Mouse (Mus musculus) right cerebral cortex, postnatal 10 days (tissue): ENCODE measurements around the gene Galm.
A peak's percentile ranks its signal among the peaks of the same experiment; 100 is the strongest.
"Not testable (repeated sequence)": the region's sequence is repeated elsewhere in the genome, so short reads cannot be mapped to it uniquely, and the experiment has no call there.

ENCODE experiments used
- DNase-seq, 2 experiments: peaks; one replicate each; pipeline ENCODE4 v3.0.0; 2021; ENCODE audit warnings: low spot score in 2 of 2

Gene Galm

DNA sequence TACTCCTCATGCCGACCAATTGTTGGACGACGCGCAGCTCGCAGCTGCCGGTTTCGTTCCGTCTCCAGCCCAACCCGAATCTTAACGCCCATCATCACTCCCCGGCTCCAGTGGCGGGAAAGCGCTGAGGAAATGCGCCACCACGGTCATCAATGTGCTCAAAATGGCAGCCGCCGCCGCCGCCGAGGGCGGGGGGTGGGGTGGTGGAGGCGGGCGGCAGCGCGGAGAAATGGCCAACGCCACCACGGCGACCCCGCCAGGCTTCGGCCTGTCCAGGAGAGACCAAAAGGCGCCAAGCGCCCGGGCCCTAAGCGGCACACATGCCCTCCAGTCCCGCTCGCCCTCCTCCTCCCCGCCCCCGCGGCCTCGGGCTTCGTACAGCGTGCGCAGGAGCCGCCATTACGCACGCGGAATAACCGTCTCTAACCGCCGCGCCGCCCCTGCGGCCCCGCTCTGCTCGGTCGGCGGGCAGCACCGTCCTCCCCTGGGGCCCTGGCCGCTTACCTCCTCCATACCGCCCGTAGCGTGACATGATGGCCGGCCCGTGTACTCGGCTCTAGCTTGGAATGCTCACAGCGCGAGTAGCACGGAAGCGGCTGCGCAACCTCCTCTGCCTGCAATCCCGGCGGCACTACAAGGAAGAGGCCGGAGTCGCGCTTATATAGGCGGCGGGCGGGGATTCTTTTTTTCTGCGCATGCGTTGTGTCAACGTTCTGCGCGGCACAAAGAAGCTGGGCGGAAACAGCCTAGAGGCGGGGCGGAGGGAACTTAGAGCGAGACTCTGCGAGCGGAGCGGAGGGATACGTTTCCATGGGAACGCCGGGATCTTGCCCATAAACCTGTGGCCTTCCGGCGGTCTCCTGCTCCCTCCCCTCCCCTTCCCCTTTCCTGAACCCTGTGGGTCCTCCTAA is 79.7 kb downstream of the Galm start, which contains the start of the genes Srsf7 and Ttc39d:
Gene Srsf7 (minus strand): TSS at position 637 of the 911 bp plus-strand sequence.
Gene Ttc39d (plus strand): TSS at position 790 of the 911 bp plus-strand sequence.
- peak; percentile 99 for DNase-seq

- not testable (repeated sequence) for DNase-seq
Measured at GRCm38 (mm10) chr17:80213998-80214397, 86.7 kb downstream of the Galm start.

- no peak for DNase-seq
Measured at GRCm38 (mm10) chr17:80220131-80220530, 92.9 kb downstream of the Galm start.

DNA sequence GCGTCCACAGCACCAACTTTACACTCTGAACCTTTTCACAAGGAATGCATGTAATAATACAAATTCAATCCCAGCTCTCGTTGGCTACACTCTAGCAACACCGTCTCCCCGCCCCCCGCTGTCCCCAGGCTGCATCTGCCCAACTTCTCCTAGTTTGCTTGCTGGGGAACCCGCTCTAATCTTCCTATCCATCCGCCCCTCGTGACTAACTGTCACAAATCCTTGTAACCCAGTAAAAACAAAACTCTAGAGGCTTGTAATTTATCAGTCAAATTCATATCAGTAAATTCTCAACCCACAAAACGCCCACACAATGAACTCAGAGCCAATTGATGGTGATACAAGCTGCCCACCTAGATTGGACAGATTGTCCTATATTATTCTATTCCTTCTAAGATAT is 93.9 kb downstream of the Galm start:
- no peak for DNase-seq

DNA sequence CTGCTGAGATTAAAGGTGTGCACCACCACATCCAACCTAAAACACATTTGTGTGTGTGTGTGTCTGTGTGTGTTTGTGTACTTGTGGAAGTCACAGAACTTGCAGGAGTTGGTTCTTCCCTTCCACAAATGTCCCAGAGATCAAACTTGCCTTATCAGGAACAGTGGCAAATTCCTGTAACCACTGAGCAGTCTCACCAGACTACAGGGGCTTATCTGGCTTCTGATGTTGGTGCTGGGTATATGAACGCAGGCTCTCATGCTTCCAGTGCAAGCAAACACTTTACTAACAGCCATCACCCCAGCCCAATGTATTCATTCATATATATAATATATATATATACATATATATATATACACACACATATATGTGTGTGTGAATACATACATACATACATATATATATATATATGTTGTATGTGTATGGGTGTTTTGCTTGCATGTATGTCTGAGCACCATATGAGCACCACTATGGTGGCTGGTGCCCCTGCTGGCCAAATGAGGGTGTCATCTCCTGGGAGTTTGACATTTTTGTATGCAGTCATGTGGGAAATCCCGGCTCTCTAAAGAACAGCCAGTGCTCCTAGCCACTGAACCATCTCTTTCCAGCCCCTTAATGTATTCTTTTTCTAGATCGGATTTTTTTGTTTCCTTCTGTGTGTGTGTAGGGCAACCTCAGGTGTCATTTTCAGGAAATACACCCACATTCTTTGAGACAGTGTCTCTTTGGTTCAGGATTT is 94.8 kb downstream of the Galm start:
- no peak for DNase-seq

GRCm38 (mm10) chr17:80223829-80224228 is 96.6 kb downstream of the Galm start:
- no peak for DNase-seq

DNA sequence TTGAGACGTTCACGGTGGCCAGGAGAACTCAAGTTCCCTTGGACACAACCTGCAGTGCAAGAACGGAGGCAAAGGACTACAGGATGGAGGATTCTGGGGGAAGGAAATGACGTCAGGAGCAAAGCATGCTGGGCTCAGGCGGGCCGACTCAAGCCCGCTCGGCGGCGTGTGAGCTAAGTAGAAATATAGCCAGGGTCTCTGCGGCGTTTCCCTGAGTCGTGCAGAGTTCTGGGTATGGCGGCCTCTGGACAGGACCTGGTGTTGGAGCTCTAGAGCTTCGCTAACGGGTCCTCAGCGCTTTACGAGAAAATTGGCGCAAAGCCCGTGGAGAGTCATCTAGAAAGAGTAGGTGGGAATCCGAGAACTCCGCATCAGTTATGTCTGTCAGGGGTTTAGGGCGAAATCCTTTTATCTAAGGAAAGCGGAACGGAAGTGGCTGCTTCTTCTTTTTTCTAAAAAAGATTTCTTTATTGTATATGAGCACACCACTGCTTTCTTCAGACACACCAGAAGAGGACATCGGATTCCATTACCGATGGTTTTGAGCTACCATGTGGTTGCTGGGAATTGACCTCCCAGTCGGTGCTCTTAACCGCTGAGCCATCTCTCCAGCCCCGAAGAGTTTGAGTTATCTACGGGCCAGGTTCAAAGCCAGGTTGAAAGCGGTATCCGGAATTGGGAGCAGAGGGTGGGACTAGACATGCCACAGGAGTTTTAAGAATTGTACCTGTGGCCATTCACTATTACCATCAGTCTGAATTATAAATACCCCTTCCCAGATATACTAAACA is 97.2 kb downstream of the Galm start, which contains the start of gene Gemin6:
Gene Gemin6 (plus strand): TSS at position 116 of the 791 bp plus-strand sequence.
- peak; percentile 90 to 93 for DNase-seq

- DNase-seq: not testable (repeated sequence)
Measured at GRCm38 (mm10) chr17:80225142-80225541, 97.9 kb downstream of the Galm start.

DNA sequence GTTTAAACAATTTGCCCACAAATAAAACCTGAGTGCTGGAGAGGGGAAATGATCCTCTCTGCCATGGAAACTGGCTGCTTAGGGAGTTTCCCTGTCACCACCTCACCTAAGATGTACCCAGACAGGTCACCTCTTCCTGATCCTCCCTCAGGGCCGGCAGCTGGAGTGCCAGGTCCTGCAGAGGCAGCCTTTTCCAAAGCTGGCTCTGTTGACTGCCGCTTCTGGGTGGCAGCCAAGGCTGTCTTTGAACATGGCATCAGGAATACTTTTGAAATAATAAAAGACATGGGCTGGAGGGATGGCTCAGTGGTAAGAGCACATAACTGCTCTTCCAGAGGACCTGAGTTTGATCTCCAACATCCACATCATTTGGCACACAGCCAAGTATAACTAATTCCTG is 102.1 kb downstream of the Galm start:
- no peak for DNase-seq

DNA sequence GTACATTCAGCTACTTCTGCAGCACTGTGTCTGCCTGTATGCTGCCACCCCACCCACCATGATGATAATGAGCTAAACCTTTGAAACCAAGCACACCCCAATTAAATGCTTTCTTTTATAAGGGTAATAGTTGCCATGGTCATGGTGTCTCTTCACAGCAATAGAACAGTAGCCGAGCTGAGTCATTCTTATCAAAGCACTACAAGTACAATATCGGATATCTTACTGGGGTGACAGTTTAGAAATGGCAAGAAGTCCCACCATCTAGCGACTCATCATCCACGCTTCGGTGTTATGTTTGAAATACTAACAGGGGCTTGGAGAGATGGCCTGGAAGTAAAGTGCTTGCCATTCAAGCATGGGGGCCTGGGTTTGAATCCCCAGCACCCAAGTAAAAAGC is 106.6 kb downstream of the Galm start:
- no peak for DNase-seq

DNA sequence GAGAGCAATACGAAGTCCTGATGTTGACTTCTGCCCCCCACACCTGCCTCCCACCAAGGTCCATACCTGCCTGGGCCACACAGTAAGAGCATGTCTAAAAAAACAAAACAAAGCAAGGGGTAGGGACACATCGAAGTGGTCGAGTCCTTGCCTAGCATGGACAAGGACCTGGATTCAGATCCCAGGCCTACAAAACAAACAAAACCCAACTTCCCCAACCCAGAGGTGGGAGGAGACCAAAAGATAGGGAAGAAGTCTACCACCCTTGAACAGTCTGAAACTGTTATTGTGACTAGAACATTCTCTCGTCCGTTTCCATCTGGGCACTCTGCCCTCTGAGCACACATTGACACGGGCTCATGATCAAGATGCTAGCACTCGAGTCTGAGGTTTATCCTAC is 107.1 kb downstream of the Galm start:
- no peak for DNase-seq
